Mouse (Mus musculus) G1E (cell line): ENCODE results near the gene Specc1. TPM values are rescaled to one million over a fixed set of nuclear protein-coding genes. Genes with fewer than 3 reads are reported as not detected.

Experiments
- ATAC-seq: 2 replicates; pipeline ENCODE4 v1.8.0; 2016; ENCODE audit warnings: mild to moderate bottlenecking; ENCODE audit not compliant: insufficient number of reproducible peaks, poor library complexity, low FRiP score, severe bottlenecking; ENCODE audit errors: extremely low read depth
- DNase-seq: peaks from one replicate; pipeline ENCODE4 v3.0.0; 2012; ENCODE audit warnings: low spot score
- H3K27me3 ChIP-seq: 2 replicates; pipeline ENCODE4 v1.6.1; 2012; ENCODE audit warnings: mild to moderate bottlenecking, low read length, inconsistent platforms; ENCODE audit not compliant: insufficient read depth
- H3K36me3 ChIP-seq: replicated peaks from 2 replicates; pipeline ENCODE3; 2012; ENCODE audit warnings: mild to moderate bottlenecking, inconsistent platforms
- H3K4me1 ChIP-seq: 2 replicates; pipeline ENCODE4 v1.6.1; 2012; ENCODE audit warnings: low read depth, low read length, inconsistent platforms, mixed read lengths; ENCODE audit not compliant: insufficient read depth
- H3K4me3 ChIP-seq: 2 replicates; pipeline ENCODE4 v1.5.1; 2012; ENCODE audit warnings: low read depth, mild to moderate bottlenecking, inconsistent platforms, low read length, moderate library complexity, mixed read lengths
- H3K9me3 ChIP-seq: replicated peaks from 2 replicates; pipeline ENCODE4 v1.6.1; 2012; ENCODE audit warnings: inconsistent platforms
- CTCF ChIP-seq: IDR thresholded peaks from 2 replicates; pipeline ENCODE4 v1.5.1; 2012; ENCODE audit warnings: low read depth, low read length, inconsistent platforms, mixed read lengths
- GATA1 ChIP-seq: IDR thresholded peaks from 2 replicates; pipeline ENCODE4 v1.6.1; 2012; ENCODE audit warnings: borderline replicate concordance, low read length, inconsistent platforms, mixed read lengths
- GATA2 ChIP-seq: IDR thresholded peaks from 2 replicates; pipeline ENCODE4 v1.6.1; 2012; ENCODE audit warnings: low read depth, low read length, inconsistent platforms, borderline replicate concordance
- POLR2AphosphoS5 ChIP-seq: IDR thresholded peaks from 2 replicates; pipeline ENCODE4 v1.6.1; 2012; ENCODE audit warnings: low read depth, low read length, inconsistent platforms; ENCODE audit not compliant: insufficient replicate concordance
- TAL1 ChIP-seq: conservative IDR thresholded peaks from 2 replicates; pipeline ENCODE4 v1.6.1; 2012; ENCODE audit warnings: low read depth, low read length, inconsistent platforms, mixed read lengths
- polyA plus RNA-seq: library from polyadenylated mRNA; stranded (reverse); fragments of >175 nt; gene quantifications from 2 replicates; pipeline ENCODE4 v1.2.3, GENCODE M21; 2012
- total RNA-seq, 2 experiments: library from RNA; stranded (forward) in 1 of 2; stranded (reverse) in 1 of 2; fragments of 200-1000 nt in 1 of 2; fragments of >200 nt in 1 of 2; fragmentation: Nextera tagmentation in 1 of 2; gene quantifications; 2 replicates each; pipeline ENCODE4 v1.2.3; 2014 to 2017

Gene Specc1
- total and polyA plus RNA-seq, 3 experiments = 2.4 to 76.6 (median 12.1) TPM

DNA sequence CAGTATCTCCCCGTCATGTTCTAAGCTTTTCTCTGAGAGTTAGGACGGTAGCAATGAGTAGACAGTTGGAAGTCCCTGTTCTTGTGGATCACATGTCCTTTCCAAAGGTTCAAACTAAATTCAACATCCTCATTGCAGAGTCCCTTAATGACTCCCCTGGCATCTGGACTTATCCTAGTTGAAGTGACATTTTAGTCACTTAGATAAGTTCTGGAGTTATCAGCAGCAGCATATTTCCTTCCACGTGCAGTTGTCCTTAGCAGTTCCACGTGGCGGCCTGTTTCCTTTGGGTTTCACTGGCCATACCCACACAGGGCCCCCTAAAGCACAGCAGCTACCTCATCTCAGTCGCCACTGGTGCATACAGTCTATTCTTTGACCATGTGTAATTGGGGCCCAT is 109.1 kb downstream of the Specc1 start:
- no peak for ATAC-seq

DNA sequence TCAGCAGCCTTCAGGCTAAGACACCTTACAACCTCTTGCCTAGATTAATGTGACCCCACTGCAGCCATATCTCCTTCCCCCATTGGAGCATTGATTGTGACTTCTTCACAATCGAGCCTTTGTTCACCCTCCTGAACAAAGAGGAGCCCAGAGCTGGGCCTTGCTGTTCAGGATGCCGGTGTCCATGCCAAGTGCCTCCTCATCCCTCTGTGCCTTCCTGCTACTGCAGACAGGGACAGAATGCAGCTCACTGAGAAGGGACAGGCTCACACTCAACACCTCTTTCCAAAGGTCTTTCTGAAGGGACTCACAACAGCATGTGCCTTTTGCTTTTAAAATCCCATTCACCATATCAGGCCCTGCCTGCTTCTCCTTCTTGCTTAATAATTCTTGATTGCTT is 113.0 kb downstream of the Specc1 start:
- TF ChIP-seq TAL1 (no peak), GATA1 (no peak), CTCF (no peak), GATA2 (no peak), POLR2AphosphoS5 (no peak)
- no peak overlapping the region for H3K4me3 ChIP-seq
- peaks cover 4% of the 10 kb centered on the region for H3K36me3 ChIP-seq
- DNase-seq = no peak
- no peak for ATAC-seq
- no peaks in the 10 kb centered on the region for H3K4me1 ChIP-seq
- peaks cover 2% of the 10 kb centered on the region for H3K27me3 ChIP-seq
- no peaks in the 10 kb centered on the region for H3K9me3 ChIP-seq

More for the DNA sequence above, 109.1 kb downstream of the Specc1 start:
- no peaks in the 10 kb centered on the region for H3K9me3 ChIP-seq
- H3K4me1 ChIP-seq = no peaks in the 10 kb centered on the region
- H3K36me3 ChIP-seq = peaks cover 4% of the 10 kb centered on the region
- peaks cover 2% of the 10 kb centered on the region for H3K27me3 ChIP-seq
- no peak for DNase-seq
- TF ChIP-seq GATA1 (no peak), GATA2 (no peak), CTCF (no peak), POLR2AphosphoS5 (no peak), TAL1 (no peak)
- H3K4me3 ChIP-seq = no peak overlapping the region

DNA sequence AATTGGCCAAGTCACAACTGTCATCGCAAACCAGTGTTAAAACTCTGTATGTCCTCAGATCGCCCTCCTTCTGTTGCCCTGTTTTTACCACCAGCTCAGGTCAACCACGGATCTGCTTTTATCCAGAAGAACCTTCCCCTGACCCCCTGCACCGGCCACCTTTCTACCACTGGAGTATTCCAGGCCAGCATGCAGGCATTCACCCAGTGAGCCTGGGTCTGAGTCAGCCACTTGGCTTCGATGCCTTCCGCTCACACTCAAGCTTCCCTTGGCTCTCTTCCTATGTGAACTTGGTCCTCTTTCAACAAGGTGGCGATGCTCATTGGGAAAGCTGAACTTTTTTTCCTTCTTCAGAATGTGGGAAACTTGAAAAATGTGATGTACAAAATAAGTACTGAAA is 113.6 kb downstream of the Specc1 start:
- DNase-seq = no peak
- peaks cover 4% of the 10 kb centered on the region for H3K36me3 ChIP-seq
- no peaks in the 10 kb centered on the region for H3K9me3 ChIP-seq
- TF ChIP-seq TAL1 (no peak), GATA1 (no peak), POLR2AphosphoS5 (no peak), GATA2 (no peak), CTCF (no peak)
- peaks cover 2% of the 10 kb centered on the region for H3K27me3 ChIP-seq
- H3K4me1 ChIP-seq = no peaks in the 10 kb centered on the region
- ATAC-seq = no peak
- H3K4me3 ChIP-seq = no peak overlapping the region

DNA sequence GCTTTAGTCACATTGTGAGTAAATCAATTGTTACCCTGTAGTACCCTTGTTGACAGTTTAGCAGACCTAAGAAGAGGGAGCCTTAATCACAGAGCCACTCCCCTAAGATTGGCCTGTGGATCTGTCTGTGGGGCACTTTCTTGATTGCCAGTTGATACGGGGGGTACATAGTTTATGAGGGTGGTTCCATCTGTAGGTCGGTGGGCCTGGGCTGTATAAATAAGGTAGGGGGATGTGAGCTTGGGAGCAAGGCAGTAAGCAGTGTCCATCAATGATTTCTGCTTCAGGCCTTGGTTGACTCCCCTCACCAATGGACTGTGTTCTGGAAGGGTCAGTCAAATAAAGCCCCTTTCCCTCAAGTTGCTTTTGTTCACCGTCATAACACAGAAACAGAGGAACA is 115.8 kb downstream of the Specc1 start:
- TF ChIP-seq POLR2AphosphoS5 (no peak), GATA1 (no peak), CTCF (no peak), TAL1 (no peak), GATA2 (no peak)
- DNase-seq = no peak
- Histone ChIP-seq H3K27me3 (peaks cover 9% of the 10 kb centered on the region), H3K4me3 (no peak overlapping the region), H3K9me3 (no peaks in the 10 kb centered on the region), H3K4me1 (peaks cover 8% of the 10 kb centered on the region), H3K36me3 (peaks cover 4% of the 10 kb centered on the region)
- no peak for ATAC-seq

DNA sequence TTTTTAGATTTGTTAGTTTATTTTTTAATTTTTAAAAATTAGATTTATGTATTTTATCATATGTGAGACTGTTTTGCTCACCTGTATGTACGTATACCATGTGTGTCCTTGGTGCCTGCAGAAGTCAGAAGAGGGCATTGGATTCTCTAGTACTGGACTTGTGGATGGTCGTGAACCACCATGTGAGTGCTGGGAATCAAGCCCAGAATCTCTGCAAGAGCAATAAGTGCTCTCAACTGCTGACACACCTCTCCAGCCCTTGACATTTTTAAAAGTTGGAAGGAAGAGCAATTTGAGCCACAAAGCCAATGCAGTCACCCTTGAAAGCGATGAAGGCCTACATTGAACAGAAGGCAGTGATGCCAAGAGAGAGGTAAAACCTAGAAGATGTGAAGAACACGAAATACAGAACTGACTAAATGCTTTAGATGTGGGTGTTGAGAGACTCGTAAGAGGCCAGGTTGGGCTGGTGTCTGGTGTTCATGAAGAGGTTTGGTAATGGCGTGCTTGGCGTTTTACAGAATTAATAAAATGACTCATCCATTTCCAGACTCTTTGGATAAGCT is 117.1 kb downstream of the Specc1 start:
- Histone ChIP-seq H3K9me3 (no peaks in the 10 kb centered on the region), H3K36me3 (peaks cover 4% of the 10 kb centered on the region), H3K27me3 (peaks cover 12% of the 10 kb centered on the region)

DNA sequence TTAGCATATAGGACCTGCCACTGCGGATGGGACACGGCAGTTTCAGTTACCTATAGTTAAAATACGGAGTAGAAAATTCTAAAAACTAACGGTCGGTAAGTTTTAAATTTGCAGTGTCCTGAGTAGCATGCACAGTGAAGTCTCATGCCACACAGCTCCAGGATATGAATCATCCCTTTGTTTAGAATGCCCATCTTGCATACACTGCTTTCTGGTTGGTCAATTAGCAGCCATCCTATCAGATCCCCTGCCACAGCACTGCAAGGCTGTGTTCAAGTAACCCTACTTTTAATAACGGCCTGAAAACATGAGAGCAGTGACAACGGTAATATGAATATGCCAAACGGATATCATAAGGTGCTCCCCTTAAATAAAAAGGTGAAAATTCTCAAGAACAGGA is 118.0 kb downstream of the Specc1 start:
- ATAC-seq (no peak), DNase-seq (no peak)
- no peaks in the 10 kb centered on the region for H3K9me3 ChIP-seq
- peaks cover 3% of the 10 kb centered on the region for H3K36me3 ChIP-seq
- no peak overlapping the region for H3K4me3 ChIP-seq
- peaks cover 12% of the 10 kb centered on the region for H3K27me3 ChIP-seq
- no peak for TF ChIP-seq GATA2
- TF ChIP-seq GATA1 = no peak
- no peak for TF ChIP-seq POLR2AphosphoS5
- TF ChIP-seq CTCF = no peak
- TF ChIP-seq TAL1 = no peak
- H3K4me1 ChIP-seq = peaks cover 14% of the 10 kb centered on the region

More for the DNA sequence above, 117.1 kb downstream of the Specc1 start:
- ATAC-seq (no peak), DNase-seq (no peak)
- TF ChIP-seq POLR2AphosphoS5 (no peak), CTCF (no peak), TAL1 (no peak)
- Histone ChIP-seq H3K4me3 (no peak overlapping the region), H3K4me1 (peaks cover 11% of the 10 kb centered on the region)

DNA sequence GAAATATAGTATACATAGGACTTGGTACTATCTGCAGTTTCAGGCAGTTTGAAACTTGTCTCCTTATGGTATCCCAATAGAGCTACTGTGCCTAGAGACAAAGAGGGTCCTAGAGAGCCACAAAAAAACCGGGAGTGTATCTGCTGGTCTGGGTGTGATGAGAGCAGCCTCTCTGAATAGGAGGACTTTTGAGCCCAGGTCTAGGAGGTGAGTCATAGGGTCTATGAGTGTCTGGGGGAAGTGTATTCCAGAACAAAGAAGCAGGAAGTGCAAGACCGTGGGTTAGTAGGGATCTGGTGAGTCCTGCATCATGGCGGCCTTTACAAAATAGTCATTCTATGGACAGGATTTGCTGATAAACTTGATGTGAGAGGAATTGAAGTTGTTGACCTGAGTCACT is 118.5 kb downstream of the Specc1 start:
- ATAC-seq = no peak
- Histone ChIP-seq H3K4me3 (no peak overlapping the region), H3K9me3 (no peaks in the 10 kb centered on the region), H3K4me1 (peaks cover 16% of the 10 kb centered on the region), H3K36me3 (peaks cover 2% of the 10 kb centered on the region), H3K27me3 (peaks cover 12% of the 10 kb centered on the region; the same call in 1 of the 2 replicates)
- no peak for DNase-seq
- TF ChIP-seq TAL1 = no peak
- no peak for TF ChIP-seq POLR2AphosphoS5
- no peak for TF ChIP-seq CTCF
- no peak for TF ChIP-seq GATA2
- no peak for TF ChIP-seq GATA1
